Mouse (Mus musculus) lung, adult 18-20 months (tissue): ENCODE data around the gene Nme6.

Experiments
- DNase-seq, 2 experiments: peaks; one replicate each; pipeline ENCODE4 v3.0.0; 2022; ENCODE audit warnings: mixed read lengths in 2 of 2

The Nme6 gene

DNA sequence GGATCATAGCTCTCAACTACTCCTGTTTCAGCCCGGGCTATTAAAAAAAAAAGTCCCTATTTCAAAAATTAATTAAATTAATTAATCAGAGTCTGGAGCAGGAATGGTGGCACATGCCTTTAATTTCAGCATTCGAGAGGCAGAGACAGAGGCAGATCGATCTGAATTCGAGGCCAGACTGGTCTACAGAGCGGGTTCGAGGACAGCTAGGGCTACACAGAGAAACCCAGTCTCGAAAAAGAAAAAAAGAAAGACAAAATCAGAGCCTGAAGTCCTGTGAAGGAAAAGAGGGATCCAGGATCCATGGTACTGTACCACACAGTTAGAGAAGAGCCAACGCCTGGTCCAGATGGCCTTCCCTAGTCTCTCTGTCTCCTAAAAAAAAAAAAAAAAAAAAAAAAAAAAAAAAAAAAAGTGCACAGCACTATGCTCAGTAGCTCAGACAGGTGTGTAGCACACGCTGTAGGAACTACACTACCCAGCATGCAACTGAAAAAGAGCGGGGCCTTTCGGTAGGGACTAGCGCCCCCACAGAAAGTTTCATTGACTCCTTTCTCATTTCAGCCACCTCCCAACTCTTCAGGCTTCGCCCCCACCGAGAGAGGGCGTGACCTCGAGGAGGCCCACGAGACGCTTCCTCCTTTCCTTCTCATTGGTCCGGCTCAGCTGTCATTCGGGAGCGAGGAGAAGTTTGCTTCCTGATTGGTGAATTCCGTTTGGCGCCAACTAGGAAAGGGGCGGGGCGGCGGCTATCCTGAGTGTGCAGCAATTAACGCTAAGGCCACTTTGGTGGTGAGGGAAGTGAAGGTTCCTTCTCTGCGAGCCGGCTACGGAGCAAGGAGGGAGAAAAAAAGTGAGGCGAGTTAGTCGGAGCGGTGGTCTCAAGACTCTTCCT, 42.5 kb downstream of the Nme6 start, which contains the start of gene Cdc25a:
Cdc25a (plus strand) TSS at position 783 of the 895 bp plus-strand sequence.
- DNase-seq: peak; percentile 99

DNA sequence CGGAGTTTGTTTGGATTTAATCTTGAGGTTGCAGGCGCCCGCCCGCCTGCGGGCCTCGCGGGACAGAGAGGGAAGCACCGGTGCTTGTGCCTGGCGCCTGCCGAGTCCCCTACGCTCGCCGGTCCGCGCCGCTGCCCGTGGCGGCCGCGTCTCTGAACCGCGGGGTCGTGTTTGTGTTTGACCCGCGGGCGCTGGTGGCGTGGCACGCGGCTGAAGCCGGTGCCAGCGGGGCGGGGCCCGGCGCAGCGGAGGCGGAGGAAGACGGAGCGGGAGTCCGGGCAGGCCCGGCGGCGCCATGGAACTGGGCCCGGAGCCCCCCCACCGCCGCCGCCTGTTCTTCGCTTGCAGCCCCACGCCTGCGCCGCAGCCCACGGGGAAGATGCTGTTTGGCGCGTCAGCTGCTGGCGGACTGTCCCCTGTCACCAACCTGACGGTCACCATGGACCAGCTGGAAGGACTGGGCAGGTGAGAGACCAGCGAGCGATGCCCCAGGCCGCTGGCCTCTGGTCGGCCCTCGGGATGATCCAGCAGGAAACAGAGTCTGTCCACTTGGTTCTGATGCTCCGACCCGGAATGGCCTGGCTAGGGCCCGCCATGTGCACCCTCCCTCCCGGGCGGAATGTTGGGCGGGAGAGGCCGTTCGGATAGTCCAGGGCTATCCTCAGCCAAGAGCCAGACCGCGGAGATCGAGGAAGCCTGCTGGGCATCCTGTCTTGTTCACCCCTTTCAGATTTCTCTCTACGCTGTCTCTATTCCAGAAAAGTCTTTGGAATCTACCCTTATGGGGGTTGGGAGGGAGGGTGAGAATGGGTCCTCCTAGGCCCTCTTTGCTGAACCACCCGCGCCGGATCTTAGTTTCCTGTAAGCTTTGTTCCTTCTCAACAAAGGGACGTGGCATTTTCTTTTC, 43.4 kb downstream of the Nme6 start:
- DNase-seq: peak; percentile 62 to 66

DNA sequence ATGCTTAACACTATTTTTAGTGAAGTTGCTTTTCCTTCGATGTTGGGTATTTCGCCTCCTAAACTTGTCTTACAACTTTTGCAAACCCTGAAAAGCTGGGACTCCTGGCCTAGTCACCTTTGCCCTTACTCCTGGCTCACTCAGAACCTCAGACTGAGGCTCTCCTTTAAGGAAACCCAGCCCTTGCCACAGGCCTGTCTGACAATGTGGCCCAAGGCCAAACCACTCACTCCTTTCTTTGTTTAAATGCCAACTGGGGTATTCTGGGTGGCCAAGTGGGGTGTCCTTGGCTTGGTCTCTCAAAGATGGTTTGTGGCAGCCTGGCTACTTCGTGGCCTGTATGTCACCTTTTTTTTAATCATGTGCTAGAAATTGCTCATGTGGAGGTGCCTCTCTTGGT, 44.2 kb downstream of the Nme6 start:
- DNase-seq: peak; percentile 20 to 45

DNA sequence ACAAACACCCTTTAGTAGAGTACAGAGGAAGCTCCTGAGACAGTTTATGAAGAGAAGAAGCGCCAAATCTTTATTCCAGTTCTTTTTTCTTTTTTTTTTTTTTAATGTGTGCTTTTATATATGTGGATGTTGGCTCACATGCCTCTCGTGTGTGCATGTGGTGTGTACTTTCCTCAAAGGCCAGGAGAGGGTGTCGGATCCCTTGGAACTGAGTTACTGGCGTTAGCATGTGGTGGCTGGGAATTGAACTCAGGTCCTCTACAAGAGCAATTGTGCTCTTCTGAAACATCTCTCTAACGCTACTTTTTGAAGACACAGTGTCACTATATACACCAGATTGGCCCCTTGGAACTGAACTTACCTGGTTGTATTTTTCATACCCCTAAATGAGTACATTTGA, 45.1 kb downstream of the Nme6 start:
- no peak for DNase-seq

DNA sequence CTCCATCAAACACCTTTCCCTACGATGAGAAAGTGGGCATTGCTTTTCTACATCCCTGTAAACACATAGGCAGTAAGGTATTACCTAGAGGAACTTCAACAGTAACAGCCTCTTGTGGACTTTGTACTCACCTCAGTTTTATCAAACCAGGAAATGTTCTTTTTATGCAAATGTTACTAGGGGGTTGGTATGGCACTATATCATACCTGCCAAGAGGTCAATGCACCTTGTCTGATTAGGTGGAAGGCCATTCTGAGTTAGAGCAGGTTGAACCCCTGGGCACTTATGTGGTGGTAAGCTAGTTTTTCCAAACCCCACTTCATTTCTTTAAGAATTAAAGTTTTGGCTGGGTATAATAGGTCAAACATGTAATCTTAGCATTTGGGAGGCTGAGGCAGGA, 46.8 kb downstream of the Nme6 start:
- no peak for DNase-seq

DNA sequence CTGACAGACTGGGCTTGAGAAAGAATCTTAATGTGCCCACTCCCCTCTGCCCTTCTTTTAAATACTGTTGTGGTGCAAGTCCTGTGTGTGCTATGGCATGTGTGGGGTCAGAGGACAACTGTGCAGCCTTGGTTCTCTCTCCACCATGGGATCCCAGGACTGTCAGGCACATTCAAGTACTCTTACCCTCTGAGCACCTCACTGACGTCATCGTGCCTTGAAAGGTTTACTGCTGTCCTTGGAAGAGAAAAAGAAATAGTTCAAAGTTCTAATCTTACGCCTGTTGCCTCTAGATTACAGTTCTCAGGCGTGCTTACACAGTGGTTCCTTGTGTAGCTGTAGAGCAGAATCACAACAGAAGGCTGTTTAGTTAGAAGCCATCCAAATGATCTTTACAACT, 53.7 kb downstream of the Nme6 start:
- no peak for DNase-seq

DNA sequence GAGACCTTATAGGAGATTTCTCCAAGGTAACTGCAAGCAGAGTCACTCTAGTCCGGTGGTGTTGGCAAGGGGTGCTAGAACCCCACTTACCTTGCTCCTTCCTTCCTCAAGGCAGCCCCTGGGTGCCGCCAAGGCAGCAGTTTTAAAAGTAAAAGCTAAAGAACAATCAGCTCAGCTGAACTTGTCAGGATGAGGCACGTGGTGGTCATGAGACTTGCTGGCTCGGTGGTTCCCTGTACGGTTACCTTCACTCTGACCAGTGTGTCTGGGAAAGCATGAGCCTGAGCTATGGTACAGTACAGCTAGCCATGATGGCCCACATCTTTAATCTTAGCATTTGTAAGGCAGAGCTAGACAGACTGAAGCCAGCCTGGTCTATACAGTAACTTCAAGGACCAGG, 54.8 kb downstream of the Nme6 start:
- no peak for DNase-seq

DNA sequence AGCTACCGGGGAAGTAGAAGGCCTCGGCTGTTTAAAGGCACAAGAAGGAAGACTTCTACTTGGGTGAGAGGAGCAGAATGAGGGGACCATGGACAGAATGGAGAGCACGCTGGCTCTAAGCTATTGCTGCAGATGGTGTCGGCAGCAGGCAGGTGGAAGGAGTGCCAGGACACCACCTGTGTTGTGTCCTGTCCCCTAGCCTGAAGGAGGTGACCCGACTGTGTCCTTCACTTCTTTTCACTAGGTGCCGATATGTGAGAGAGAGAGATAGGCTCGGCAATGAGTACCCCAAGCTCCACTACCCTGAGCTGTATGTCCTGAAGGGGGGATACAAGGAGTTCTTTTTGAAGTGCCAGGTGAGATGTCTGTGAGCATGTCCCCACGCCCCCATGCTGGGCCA, 59.0 kb downstream of the Nme6 start:
- no peak for DNase-seq
